Mouse (Mus musculus) megakaryocyte, embryonic 14.5 days (primary cell): ENCODE data around the gene Mst1.

Experiments
- FLI1 ChIP-seq: IDR thresholded peaks from 2 replicates; pipeline ENCODE4 v1.6.1; 2012; ENCODE audit warnings: low read length, inconsistent platforms, mixed read lengths
- GATA1 ChIP-seq: IDR thresholded peaks from 3 replicates; pipeline ENCODE4 v1.6.1; 2012; ENCODE audit warnings: mixed read lengths, low read length, inconsistent platforms, borderline replicate concordance

DNA sequence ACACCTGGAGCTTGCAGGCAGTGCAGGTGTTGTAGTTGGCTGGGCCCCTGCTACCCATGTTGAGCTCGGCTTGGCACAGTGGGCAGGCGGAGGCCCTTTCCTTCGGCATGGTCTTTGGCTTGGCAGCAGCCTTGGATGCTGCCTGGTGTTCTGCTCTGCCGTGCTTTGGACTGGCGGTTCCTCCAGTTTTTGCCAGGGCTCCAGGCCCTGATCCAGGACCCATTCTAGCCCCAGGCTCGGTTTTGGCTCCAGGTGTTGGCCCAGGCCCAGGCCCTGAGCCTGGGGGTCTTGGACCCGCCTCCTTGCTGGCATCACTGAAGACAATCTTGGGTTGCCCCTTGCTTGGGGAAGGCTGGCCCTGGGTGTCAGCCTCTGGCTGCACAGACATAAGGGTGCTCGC, 45.5 kb downstream of the Mst1 start:
- TF ChIP-seq GATA1 (no peak), FLI1 (no peak)
